Mouse (Mus musculus) intestine, embryonic 14.5 days (tissue): ENCODE results near the gene Igf1r. TPM values are rescaled to one million over a fixed set of nuclear protein-coding genes. Genes with fewer than 3 reads are reported as not detected.

Source experiments
- ATAC-seq: fragments of 200-750 bp; cut with Nextera tagmentation; replicated peaks from 2 replicates; pipeline ENCODE4 v1.8.0; 2017; ENCODE audit warnings: low read depth, moderate number of reproducible peaks, moderate TSS enrichment, moderate library complexity; ENCODE audit not compliant: low FRiP score, low TSS enrichment
- DNase-seq: peaks from one replicate; pipeline ENCODE4 v3.0.0-alpha.2; 2018; ENCODE audit warnings: low spot score
- H3K27ac ChIP-seq: fragments of 300-500 bp; sonication (generic); 2 replicates; pipeline ENCODE4 v1.5.1; 2014; ENCODE audit warnings: low read depth, mild to moderate bottlenecking, control low read depth
- H3K27me3 ChIP-seq: fragments of 300-500 bp; sonication (generic); replicated peaks from 2 replicates; pipeline ENCODE4 v1.6.1; 2014; ENCODE audit warnings: low read length, control low read depth; ENCODE audit not compliant: control insufficient read depth, insufficient read depth
- H3K36me3 ChIP-seq: fragments of 300-500 bp; sonication (generic); 2 replicates; pipeline ENCODE4 v1.6.1; 2014; ENCODE audit warnings: low read length, control low read depth; ENCODE audit not compliant: control insufficient read depth, insufficient read depth
- H3K4me1 ChIP-seq: fragments of 300-500 bp; sonication (generic); replicated peaks from 2 replicates; pipeline ENCODE4 v1.6.1; 2014; ENCODE audit warnings: low read length, control low read depth, mixed read lengths; ENCODE audit not compliant: control insufficient read depth, insufficient read depth
- H3K4me2 ChIP-seq: fragments of 300-500 bp; sonication (generic); 2 replicates; pipeline ENCODE4 v1.6.1; 2014; ENCODE audit warnings: low read length
- H3K4me3 ChIP-seq: fragments of 300-500 bp; sonication (generic); 2 replicates; pipeline ENCODE4 v1.5.1; 2014; ENCODE audit warnings: low read depth, low read length, control low read depth, mixed read lengths
- H3K9ac ChIP-seq: fragments of 300-500 bp; sonication (generic); 2 replicates; pipeline ENCODE4 v1.6.1; 2014; ENCODE audit warnings: mild to moderate bottlenecking, low read length
- H3K9me3 ChIP-seq: fragments of 300-500 bp; sonication (generic); 2 replicates; pipeline ENCODE4 v1.6.1; 2016; ENCODE audit warnings: low read length, control low read depth; ENCODE audit not compliant: control insufficient read depth
- WGBS: fragments of 180-500 bp; shearing (Covaris S2); extraction: QIAGEN DNeasy Blood & Tissue Kit; methylation state at CpG from one replicate; pipeline ENCODE4 v1.1.7; 2014; 5-methylcytosine and 5-hydroxymethylcytosine counted together
- polyA plus RNA-seq: library from polyadenylated mRNA; unstranded; fragments of >200 nt; fragmentation: Nextera tagmentation; extraction: Ambion mirVana; gene quantifications from 2 replicates; pipeline ENCODE4 v1.2.1, GENCODE M21; 2014

Igf1r gene
- polyA plus RNA-seq, 1 experiment from 2014 or later, result 18.4 TPM

- 76% methylated on average over 5 of the region's 5 CpGs for whole genome bisulfite sequencing
These were observed 48.6 kb downstream of the Igf1r start for GRCm38 (mm10) chr7:68001269-68001668.

GRCm38 (mm10) chr7:68006074-68006473, 53.4 kb downstream of the Igf1r start:
- Histone ChIP-seq H3K9ac (no peak overlapping the region), H3K27me3 (no peaks in the 10 kb centered on the region), H3K4me3 (no peak overlapping the region), H3K9me3 (no peaks in the 10 kb centered on the region), H3K27ac (no peak overlapping the region), H3K4me1 (peaks cover 9% of the 10 kb centered on the region), H3K36me3 (peaks cover 27% of the 10 kb centered on the region), H3K4me2 (no peak overlapping the region)
- WGBS, result 91% methylated on average over 7 of the region's 7 CpGs
- ATAC-seq (no peak), DNase-seq (no peak)

More at GRCm38 (mm10) chr7:68001269-68001668, 48.6 kb downstream of the Igf1r start:
- H3K9ac ChIP-seq, result no peak overlapping the region
- no peak overlapping the region for H3K4me3 ChIP-seq
- no peak overlapping the region for H3K4me2 ChIP-seq
- no peak for ATAC-seq
- peaks cover 19% of the 10 kb centered on the region for H3K4me1 ChIP-seq
- DNase-seq, result no peak
- no peaks in the 10 kb centered on the region for H3K27me3 ChIP-seq
- H3K9me3 ChIP-seq, result no peaks in the 10 kb centered on the region
- peaks cover 13% of the 10 kb centered on the region for H3K36me3 ChIP-seq
- no peak overlapping the region for H3K27ac ChIP-seq

- Histone ChIP-seq H3K4me1 (peaks cover 13% of the 10 kb centered on the region), H3K4me3 (no peak overlapping the region), H3K27ac (no peak overlapping the region), H3K9me3 (no peaks in the 10 kb centered on the region), H3K9ac (no peak overlapping the region), H3K36me3 (peaks cover 27% of the 10 kb centered on the region), H3K27me3 (no peaks in the 10 kb centered on the region), H3K4me2 (no peak overlapping the region)
- 84% methylated on average over 6 of the region's 6 CpGs for WGBS
- no peak for DNase-seq
- no peak for ATAC-seq
These were observed 53.9 kb downstream of the Igf1r start for GRCm38 (mm10) chr7:68006496-68006895.

GRCm38 (mm10) chr7:68009635-68010034, 57.0 kb downstream of the Igf1r start:
- Histone ChIP-seq H3K9me3 (no peaks in the 10 kb centered on the region), H3K36me3 (peaks cover 17% of the 10 kb centered on the region), H3K27me3 (no peaks in the 10 kb centered on the region), H3K27ac (no peak overlapping the region), H3K4me2 (no peak overlapping the region), H3K9ac (no peak overlapping the region), H3K4me3 (no peak overlapping the region), H3K4me1 (peaks cover 34% of the 10 kb centered on the region)
- ATAC-seq (no peak), DNase-seq (no peak)
- 70% methylated on average over 8 of the region's 8 CpGs for WGBS

GRCm38 (mm10) chr7:68010168-68010567, 57.5 kb downstream of the Igf1r start:
- Histone ChIP-seq H3K4me1 (peaks cover 34% of the 10 kb centered on the region), H3K27ac (no peak overlapping the region), H3K9me3 (no peaks in the 10 kb centered on the region), H3K4me2 (no peak overlapping the region), H3K36me3 (peaks cover 13% of the 10 kb centered on the region), H3K4me3 (no peak overlapping the region), H3K27me3 (no peaks in the 10 kb centered on the region), H3K9ac (no peak overlapping the region)
- WGBS, result 64% methylated on average over 7 of the region's 7 CpGs
- DNase-seq, result no peak
- ATAC-seq, result no peak

GRCm38 (mm10) chr7:68010802-68011201, 58.2 kb downstream of the Igf1r start:
- no peaks in the 10 kb centered on the region for H3K9me3 ChIP-seq
- no peaks in the 10 kb centered on the region for H3K27me3 ChIP-seq
- no peak overlapping the region for H3K27ac ChIP-seq
- WGBS, result 55% methylated on average over 3 of the region's 3 CpGs
- ATAC-seq, result no peak
- no peak for DNase-seq
- H3K4me2 ChIP-seq, result no peak overlapping the region
- peaks cover 13% of the 10 kb centered on the region for H3K36me3 ChIP-seq
- H3K9ac ChIP-seq, result no peak overlapping the region
- H3K4me1 ChIP-seq, result peaks cover 34% of the 10 kb centered on the region
- H3K4me3 ChIP-seq, result no peak overlapping the region

GRCm38 (mm10) chr7:68011385-68012122, 58.9 kb downstream of the Igf1r start:
- WGBS, result 57% methylated on average over 13 of the region's 13 CpGs
- H3K27me3 ChIP-seq, result no peaks in the 10 kb centered on the region
- DNase-seq (no peak), ATAC-seq (no peak)
- no peak overlapping the region for H3K4me3 ChIP-seq
- no peak overlapping the region for H3K9ac ChIP-seq
- H3K36me3 ChIP-seq, result peaks cover 13% of the 10 kb centered on the region
- no peaks in the 10 kb centered on the region for H3K9me3 ChIP-seq
- no peak overlapping the region for H3K27ac ChIP-seq
- peaks cover 34% of the 10 kb centered on the region for H3K4me1 ChIP-seq
- no peak overlapping the region for H3K4me2 ChIP-seq

- 20% methylated on average over 6 of the region's 6 CpGs for WGBS
- Histone ChIP-seq H3K4me2 (no peak overlapping the region), H3K36me3 (peaks cover 13% of the 10 kb centered on the region), H3K9ac (no peak overlapping the region), H3K27ac (no peak overlapping the region), H3K4me3 (no peak overlapping the region), H3K4me1 (peaks cover 38% of the 10 kb centered on the region), H3K9me3 (no peaks in the 10 kb centered on the region), H3K27me3 (no peaks in the 10 kb centered on the region)
- ATAC-seq (no peak), DNase-seq (no peak)
These were observed 59.5 kb downstream of the Igf1r start for GRCm38 (mm10) chr7:68012123-68012474.

- H3K36me3 ChIP-seq, result 0 out of 2 replicates have a peak, but pooled peaks cover 5% of the 10 kb centered on the region
- no peak overlapping the region for H3K27ac ChIP-seq
- no peak overlapping the region for H3K4me3 ChIP-seq
- DNase-seq (no peak), ATAC-seq (no peak)
- H3K4me2 ChIP-seq, result no peak overlapping the region
- H3K27me3 ChIP-seq, result no peaks in the 10 kb centered on the region
- H3K9ac ChIP-seq, result no peak overlapping the region
- no peaks in the 10 kb centered on the region for H3K9me3 ChIP-seq
- peaks cover 41% of the 10 kb centered on the region for H3K4me1 ChIP-seq
- 86% methylated on average over 3 of the region's 3 CpGs for WGBS
These were observed 61.9 kb downstream of the Igf1r start for GRCm38 (mm10) chr7:68014495-68014894.
